Mouse (Mus musculus) urinary bladder, adult 2 months (tissue): Measurements from ENCODE around the gene Sh3bp4. TPM values are rescaled to one million over a fixed set of nuclear protein-coding genes. Genes with fewer than 3 reads are reported as not detected.
A peak's percentile ranks its signal among the peaks of the same experiment; 100 is the strongest.

Source experiments
- DNase-seq: peaks from one replicate; pipeline ENCODE4 v3.0.0; 2022; ENCODE audit warnings: low spot score
- polyA plus RNA-seq: library from polyadenylated mRNA; depleted of rRNA; stranded (reverse); fragments of >200 nt; gene quantifications from 2 replicates; pipeline ENCODE4 v1.2.3, GENCODE M21; 2012

Gene Sh3bp4
- polyA plus RNA-seq, 1 experiment: 12.0 TPM

DNA sequence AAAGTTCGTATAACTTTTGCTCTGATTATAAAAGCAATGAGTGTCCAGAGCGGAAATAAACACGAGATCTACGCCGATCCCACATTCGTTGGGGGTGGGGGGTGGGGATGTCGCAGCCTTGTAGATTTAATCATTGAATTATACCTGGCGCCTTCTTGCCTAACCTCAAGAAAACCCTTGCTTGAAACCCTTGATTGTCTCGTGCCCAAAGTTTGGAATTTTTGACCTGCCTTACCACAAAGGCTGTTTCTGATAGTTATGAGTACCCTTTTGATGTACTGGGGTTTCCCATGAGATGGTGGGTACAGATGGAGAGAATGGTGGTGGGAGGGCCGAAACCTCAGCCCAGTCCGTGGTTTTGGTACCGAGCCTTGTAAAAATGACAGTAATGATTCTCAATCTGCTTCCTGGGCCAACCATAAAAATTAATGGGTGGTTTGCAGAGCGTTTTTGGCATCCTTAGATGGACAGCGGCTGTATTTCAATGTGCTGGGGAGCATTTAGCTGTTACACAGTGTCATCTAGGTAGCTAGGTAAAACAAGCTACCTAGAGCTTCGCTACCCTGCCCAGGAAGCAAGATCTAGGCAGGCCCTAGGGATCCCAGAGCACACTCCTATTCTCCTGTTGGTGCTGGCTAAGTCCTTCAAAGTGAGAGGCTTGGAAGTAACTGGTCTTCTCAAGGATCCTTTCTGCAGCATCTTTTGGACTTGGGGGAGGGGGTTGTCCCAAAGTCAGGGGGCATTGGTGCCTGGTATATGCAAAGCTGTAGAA, 1.3 kb downstream of the Sh3bp4 start:
- DNase-seq: no peak

DNA sequence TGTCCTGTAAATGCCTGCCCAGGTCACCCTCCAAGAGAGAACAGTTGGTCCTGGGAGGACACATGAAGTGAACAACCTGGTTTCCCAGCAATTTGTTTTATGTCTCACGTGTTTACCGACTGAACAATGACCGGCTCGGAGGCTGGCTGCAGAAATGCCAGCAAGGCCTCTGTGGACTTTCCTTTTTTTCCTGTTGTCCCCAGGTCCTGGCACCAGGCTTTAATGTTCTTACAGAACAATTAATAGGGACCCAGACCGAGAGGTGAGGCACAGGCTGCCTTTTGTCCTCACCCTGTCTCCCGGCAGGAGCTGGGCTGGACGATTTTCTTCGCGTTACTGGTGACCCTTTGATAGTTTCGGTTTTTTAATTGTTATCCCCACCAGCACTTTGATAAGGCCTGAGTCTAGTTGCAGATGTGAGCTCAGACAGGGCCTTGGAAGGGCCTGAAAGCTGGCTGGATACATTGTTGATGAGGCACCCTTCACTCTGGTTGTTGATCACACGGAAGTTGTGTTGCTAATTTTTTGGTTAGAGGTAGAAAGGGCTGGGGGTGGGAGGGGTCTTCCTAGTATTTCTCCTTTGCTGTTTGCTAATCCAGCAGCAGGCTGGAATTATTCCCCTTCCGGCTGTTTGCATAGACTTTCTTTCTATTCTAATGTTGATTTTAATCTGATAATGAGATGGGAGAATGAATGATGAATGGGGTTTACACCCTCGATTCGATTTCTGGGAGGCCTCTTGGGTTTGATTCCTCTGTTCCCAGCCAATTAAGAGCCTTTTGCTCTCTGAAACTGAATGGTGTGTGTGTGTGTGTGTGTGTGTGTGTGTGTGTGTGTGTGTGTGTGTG, 2.2 kb downstream of the Sh3bp4 start:
- no peak for DNase-seq

DNA sequence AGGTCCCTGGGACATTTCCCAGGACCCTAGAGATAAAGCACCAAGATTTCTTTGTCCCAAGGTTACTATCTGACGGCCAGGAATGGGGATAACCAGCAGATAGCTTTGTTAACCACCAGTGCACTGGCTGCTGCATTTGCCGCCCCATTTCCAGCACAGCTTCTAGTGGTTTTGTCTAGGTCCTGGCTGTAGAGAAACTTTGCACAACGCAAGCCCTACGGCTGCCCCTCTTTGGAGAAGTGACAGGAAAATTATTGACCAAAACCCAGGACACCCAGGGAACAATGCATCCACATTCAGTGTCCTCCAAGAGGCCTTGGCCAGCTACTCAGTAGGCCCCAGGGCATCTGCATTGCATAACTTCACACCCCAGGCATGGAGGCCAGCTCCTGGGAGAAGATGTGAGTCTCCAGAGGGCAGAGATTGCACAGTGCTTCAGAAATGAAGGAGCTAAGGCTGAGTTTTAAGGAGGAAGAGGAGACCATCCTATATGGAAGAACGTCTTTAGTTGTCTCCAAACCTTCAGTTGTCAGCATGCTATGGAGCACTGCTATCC, 3.2 kb downstream of the Sh3bp4 start:
- DNase-seq: no peak

DNA sequence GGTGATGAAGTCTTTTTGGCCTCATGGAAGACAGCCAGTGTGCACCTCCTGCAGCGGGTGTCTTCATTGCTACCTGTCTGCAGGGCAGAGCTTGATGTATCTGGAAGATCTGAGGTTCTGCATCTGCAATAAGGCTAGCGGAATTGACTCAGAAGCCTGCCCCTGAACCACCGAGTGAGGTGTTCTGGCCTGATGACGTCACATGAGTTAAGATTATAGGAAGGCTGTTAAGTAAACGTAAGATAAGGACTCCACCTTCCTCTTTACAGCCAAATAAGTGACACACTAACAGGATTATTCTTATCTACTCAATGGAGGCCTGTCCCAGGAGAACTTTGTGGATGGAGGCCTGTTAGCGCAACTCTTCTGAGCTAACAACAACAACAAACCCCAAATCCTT, 4.5 kb downstream of the Sh3bp4 start:
- DNase-seq: no peak

DNA sequence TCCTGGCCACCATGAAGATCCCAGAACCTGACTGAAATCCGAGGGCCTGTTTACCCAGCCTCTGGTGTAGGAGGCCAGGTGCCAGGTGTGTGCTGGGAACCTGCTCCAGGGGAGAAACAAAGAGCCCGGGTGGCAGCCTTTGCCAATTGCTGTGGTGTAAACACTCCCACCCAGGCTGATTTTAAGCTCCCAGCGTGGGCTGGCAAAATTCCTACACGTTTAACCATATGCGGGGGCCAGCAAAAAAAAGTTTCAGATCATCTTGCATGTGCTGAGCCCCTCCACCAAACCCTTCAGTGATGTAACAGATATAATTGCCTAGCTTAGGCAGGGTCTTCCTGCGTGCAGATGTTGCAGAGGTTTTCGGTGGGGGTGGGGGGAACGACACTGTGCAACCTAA, 4.9 kb downstream of the Sh3bp4 start:
- DNase-seq: no peak

DNA sequence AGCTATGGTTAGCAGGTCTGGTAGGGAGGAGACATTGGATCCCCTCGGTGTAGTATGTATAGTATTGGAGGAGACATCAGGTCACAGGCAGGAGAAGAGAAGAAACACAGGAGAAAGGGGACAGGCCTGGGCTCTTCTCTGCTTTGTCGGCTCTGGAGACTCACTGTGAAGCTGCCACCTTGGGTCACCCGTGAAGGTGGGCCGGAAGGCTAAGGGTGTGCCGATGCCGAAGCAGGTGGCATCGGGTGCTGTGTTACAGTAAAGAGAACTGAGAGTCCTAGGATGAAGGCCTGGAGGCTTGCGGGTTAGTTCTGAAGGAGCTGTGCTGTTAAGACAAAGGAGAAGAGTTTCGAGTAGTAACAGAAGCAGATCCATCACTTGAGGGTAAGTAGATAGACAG, 6.6 kb downstream of the Sh3bp4 start:
- no peak for DNase-seq

DNA sequence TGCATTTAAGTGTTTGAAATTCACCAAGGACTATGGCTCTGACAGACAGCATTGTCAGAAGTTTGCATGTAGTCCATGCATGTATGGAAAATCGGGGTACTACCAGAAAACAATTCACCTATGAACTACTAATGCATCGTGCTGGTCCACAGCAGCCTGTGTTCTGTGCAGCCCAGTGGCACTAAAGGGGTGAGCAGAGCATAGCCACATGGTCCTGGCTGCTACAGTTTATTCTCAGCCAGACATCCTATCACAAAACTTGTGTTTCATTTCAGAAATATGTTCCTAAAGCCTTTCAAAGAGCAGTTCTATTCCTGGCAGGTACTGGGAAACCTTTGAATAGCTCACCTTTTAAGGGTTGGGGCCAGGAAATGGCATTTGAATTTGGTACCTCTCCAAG, 8.0 kb downstream of the Sh3bp4 start:
- no peak for DNase-seq

DNA sequence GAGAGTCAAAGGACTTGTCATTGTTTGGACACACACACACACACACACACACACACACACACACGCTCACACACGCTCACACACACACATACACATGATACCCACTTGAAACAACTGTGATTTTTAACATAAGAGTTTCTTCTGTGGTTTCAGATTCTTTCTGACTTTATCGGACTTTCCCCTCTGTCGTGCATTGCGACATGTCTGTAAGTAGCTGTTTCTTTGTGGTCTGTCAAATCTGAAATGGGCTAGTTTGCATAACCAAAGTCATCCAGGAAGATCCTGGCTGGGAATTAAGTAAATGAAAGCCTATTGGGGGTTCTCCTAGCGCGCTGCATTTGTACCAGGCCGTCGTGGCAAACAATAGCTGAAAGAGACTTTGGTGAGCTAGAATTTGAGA, 8.5 kb downstream of the Sh3bp4 start:
- no peak for DNase-seq

DNA sequence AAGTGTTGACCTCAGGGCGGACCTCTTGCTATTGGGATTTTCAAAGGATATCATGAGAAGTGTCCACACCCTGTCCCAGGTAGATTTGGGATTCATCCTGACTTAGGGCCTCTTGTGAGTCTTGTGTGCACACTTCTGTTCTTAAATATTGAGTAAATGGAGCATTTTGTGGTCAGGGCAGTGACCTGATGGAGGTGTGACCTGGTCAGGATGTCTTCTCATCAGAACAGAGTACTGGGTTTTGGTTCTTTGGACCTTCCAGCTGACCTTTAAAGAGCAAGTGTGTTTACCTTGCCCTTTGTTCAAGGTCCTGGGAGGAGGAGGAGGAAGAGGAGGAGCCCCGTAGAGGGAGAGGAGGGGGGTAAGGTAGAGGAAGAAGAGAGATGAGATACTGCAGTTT, 9.0 kb downstream of the Sh3bp4 start:
- DNase-seq: no peak

DNA sequence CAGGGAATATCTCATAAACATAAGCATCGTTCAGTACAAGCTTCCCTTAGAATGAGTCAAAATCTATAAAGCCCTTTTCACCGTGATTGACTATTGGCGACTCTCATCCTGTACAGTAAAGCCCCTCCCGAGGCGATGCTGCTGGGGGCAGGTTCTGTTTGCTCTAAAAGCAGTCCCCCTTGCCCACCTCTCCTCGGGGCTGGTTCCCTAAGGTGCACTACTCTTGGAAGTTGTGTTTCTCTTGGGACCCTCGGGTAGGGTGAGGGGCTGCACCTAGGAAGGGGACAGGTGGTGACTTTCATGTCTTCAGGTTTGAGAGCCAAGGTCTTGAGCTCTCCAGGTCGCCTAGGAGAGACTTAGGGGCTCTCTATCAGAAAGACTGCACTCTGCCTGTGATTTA, 10.2 kb downstream of the Sh3bp4 start:
- DNase-seq: no peak

DNA sequence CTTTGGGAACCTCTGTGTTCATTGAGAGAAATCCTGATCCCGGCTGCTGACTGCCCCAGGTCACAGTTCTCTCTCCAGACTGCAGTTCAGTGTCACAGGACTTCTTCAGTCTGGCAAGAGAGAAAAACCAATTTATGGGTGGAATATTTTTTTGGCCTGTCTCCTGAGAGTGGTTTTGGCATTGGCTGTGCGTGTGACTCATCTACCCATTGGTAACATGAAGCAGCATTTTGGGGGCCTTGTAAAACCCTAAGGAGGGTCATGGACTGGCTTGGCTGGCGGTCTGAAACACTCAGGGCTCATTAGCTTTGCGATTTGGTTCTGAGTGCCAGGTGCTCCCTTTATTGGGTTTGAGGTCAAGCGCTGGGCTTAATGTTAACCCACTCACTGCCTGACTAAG, 10.6 kb downstream of the Sh3bp4 start:
- no peak for DNase-seq

DNA sequence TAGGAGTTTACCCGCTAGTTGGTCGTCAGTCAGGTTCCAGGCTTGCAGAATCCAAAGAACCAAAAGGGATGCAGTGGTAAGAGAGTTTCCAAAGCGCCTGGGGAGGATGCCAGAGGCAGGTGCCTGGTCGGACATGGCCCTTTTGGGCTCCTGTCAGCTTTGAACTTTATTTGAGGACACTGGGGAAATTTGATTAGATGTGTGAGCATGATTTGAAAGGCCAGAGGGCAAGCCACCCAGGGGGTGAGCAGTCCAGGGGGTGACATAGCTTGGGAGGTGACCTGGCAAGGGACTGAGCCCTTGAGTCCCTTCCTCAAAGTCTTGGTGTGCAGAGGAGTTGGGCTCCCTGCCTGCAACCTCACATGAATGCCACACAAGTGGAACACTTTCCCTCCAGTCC, 11.2 kb downstream of the Sh3bp4 start:
- no peak for DNase-seq

DNA sequence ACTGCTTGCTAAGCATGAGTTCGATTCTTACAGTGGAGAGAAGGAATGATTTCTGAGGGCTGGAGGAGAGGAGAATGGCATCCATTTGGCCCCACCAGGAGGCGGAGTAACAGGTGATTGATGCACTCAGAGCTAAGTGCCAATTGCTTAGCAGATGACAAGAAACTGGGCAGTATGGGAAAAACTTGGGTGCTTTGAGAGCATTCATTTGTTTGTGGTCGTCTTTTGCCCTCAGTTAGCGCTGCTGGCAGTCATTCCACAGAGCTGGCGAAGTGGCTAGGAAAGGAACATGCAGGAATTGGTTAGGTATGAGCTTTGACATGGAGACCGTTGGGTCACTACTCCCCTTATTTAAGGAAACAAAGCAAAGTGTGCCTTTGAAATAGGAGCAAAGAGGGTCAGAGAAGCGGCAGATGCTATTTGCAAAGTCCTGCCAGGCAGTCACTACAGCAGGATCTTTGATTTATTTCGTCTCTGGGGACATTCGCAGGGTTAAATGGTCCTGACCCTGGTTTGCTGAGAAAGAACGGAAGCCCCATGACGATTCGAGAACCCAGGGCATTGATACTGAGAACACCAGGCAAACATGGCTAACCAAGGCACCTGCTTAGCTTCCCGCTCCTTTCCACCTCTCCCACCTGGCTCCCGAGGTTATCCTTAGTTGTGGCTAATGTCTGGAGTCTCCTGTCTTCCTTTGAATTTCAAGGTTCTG, 12.1 kb downstream of the Sh3bp4 start:
- DNase-seq: no peak

DNA sequence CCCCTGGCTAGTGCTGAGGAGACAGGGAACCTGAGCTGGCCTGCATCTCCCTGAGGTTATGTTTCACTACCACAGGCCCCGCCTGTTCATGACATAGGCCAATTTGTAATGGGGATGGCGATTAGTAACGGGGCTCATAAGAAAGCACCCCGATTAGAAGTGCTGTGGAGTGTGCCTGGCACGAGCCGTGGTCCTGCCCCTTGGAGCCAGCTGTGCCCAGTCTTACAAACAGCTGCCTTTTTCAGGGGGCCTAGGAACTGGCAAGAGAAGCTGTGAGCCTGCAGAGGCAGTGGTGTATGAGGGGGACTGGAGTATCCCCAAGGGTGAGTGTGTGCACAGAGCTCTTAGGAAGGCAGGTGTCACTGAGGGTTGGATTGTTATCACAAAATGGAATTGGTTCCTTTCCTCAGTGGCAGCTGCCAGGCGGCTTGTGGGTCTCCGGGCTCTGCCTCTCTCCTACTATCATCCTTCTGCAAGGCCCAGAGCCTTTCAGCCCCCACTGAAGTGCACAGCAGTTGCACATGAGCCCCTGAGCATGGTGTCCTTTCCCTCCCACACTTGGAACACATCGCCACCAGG, 16.4 kb downstream of the Sh3bp4 start:
- peak; percentile 14 for DNase-seq

DNA sequence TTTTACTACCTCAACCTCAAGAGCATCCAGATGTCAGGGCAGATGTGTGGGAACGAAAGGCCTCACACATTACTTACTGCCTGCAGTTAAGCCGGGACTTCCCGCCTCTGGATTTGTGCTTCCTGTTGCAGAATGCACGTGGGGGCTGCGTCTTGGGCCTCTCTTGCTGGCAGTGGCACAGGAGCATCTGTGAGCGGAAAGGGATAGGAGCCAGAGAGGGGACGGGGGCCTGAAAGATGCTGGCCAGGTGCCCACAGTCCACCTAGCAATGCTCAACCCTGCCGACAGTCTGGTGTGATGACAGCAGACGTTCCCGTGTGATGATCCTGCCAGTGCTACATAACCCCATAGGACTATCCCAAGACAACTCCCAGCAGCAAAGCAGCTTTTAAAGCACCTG, 17.9 kb downstream of the Sh3bp4 start:
- peak; percentile 15 for DNase-seq

DNA sequence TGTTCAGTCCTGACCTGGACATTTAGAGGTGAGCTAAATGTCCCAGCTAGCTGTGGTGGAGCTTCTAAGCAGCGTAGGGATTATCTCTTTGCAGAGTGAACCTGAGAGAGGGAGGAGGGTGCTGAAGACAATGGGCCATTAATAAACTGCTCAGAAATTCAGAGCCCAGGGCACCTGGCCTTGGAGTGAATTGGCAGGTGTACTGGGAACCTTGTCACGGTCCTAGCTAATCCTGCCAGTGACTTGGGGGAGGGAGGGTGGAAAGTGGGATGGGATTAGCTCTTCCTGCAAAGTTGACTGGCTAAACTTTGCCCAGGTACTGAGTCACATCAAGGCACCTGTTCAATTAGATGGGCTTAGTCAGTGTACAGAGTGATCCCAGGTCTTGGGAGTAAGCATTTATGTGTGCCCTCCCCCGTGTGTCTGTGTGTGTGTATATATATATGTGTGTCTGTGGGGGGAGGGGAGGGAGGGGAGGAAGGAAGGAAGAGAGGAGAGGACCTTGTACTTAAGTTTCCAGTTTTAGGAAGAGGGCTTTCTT, 18.6 kb downstream of the Sh3bp4 start:
- peak; percentile 13 for DNase-seq

DNA sequence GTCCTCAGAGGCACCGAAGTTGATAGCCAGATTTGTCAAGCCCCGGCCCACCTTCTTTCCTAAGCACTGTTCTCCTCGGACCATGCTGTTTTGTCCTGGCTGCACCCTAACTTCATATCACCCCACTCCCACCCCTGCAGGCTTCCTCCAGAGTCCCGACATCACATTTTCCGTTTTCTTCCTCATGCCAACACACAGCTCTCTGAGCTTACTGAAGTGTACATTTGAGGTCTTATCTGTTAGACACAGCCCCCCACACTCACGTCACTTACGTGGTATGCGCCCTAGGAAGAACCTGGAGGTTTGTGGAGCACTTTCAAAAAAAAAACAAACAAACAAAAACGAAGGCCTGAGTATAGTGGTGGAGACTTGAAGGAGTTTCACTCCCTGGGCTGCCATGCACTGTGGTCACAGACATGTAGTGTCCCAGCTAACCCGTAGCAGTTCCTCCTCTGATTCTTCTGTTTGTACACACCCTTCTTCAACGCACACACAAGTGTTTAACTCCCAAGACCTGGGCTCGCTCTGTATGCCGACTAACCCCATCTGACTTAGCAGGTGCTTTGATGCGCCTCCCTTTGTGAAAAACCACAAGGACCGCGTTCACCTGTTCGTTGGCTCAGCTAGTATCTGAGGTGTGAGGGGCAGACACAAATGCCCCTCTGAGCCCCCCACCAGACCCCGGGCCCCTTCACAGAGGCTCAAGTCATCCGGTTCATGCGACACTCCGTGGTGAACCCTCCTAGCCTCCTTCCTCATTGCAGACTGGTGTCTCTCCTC, 19.8 kb downstream of the Sh3bp4 start:
- DNase-seq: no peak

DNA sequence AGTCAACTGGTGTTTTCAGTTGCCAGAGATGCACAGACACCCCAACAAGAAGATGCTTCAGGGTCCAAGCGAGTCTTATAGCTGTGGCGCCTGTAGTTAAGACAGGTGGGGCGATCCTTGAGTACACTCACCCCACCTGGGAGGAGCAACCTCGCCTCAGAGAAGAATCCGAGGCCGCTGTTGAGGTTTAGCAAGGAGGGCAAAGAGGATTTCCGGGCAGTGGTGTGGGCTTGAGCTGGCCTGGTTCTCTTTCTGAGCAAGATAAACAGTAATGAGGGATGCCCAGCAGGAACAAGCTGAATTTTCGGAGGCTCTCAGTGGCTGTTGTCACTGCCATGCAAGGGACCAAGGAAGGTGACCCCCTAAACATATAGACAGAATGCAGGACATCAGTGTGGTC, 20.5 kb downstream of the Sh3bp4 start:
- no peak for DNase-seq

DNA sequence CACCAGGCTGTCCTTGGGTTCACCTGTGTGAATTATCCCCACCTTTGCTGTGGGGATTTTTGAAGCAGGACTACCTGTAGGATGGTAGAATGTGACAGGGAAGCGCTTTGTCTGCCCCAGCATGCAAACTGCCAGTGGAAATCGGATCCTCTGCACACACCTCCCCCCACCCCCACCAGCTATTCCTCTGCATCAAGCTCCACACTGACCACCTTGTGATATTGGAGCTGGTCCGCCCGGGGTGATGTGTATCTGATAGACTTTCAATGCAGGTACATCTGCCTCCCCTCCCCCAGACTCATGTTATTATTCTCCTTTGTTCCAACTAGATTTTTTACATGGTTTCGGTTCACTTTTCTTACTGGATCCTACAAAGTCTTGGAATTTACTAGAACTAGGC, 21.8 kb downstream of the Sh3bp4 start:
- DNase-seq: no peak

DNA sequence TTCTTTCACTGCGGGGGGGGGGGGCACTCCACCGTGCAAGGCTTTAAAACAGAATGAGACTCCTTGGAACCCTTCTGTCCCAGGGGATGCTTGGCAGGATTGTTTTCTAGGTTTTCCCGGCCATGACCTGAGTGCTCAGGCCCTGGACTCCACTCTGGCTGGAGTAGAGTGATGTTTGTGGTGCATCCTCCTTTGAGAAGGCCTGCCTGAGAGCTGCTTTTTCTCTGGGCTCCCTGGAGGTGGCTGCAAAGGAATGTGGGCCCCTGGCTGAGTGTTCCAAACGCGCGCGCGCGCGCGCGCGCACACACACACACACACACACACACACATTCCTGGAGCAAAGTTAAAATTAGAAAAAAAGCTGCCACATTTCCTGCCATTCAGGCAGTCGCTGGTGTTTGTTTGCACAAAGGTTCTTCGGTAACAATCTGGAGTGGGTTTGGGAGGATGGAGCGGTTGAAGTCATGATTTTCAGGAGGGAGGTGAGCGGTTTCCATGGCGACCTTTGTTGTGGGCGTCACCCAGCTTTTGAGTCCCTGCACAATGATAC, 22.3 kb downstream of the Sh3bp4 start:
- DNase-seq: no peak

DNA sequence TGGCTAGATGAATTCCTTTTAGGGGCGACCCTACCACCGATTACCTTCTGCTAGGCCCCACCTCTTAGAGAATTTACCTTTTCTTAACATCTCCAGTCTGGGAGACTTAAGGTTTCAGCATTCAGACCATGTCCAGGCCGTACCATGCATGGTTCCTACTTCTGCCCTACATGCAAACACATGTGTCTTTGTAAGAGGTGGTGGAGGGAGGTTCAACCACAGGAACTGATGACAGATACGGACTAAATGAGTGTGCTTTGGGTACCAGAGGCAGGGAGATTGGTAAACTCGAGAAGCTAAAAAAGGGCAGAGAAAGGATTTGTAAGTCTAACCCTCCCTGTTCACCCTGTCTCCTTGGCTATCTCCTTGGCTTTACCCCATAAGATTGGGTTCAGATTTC, 23.5 kb downstream of the Sh3bp4 start:
- no peak for DNase-seq
